Mouse (Mus musculus) heart, adult 9 months (tissue): ENCODE results near the gene Naa20.
"Not testable (repeated sequence)": the region's sequence is repeated elsewhere in the genome, so short reads cannot be mapped to it uniquely, and the experiment has no call there.

Experiments
- DNase-seq, 2 experiments: peaks; one replicate each; pipeline ENCODE4 v3.0.0; 2022; ENCODE audit warnings: low spot score in 2 of 2

Naa20 gene

DNA sequence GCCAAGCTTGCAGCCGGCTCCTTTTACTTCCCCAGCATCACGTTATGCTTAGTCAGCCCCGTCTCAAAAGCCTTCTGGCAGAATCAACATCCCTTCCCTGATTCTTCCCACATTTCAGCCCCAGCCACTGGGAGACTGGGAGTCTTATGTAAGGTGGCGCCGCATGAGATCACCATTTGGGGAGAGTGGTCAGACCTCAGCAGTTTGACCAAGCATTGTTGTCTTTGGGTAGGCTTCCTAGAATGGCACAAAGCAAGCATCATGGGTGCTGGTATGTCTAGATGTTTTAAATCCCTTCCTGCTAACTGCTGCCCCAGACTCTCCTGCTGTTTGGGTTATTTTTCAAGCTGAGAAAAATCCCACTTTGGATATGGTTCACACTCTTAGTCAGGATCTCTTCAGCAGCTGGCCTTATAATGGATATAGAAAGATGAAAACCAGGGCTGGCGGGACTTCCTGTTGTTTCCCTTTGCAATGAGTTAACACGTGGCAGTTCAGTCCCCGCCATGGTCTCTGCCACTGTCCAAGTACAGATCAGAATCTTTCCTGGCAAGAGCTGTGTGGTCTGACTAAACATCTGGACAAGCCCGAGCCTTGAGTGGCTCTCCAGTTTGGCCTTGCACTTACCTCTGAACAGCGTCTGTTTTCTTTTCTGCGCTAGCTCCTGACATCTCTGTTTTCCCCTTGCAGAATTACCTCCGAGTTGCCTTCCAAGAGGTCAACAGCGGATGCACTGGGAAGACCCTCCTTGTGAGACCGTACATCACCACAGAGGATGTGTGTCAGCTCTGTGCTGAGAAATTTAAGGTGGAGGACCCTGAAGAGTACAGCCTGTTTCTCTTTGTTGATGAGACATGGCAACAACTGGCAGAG, 16.8 kb upstream of the Naa20 start:
- peak; percentile 83 to 84 for DNase-seq

GRCm38 (mm10) chr2:145887937-145888765, 13.7 kb upstream of the Naa20 start:
- DNase-seq = peak; percentile 89 to 92

DNA sequence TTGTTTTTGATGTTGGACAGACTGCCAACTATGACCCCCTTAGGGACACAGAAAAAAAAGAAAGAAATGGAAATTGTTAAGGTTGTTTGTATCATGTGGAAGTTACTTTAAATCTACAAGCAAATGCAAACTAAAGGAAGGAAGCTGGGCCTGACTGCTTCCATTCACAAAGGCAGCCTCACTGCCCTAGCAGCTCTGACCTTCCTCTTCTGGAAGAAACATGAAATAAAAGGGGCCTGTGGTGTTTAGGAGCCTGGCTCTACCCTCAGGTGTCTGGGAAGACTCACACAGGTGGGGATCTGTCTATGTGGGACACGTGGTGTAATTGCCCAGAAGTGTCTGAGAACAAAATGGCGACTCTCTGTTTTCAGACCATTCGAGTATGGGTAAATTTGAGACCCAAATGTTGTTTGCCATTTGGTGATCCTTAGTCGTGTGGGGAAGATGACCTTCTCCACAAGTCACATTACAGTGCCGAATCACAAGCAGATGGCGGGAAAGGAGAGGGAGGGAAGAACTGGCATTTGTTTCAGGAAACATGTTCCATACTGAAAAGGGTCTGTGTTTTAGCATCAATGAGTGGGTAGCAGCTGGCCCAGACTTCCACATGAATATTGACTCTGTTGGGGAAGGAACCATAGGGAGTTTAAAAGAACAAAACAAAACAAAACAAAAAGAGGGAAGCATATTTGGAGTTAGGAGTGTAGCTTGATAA, 13.0 kb upstream of the Naa20 start:
- no peak for DNase-seq

DNA sequence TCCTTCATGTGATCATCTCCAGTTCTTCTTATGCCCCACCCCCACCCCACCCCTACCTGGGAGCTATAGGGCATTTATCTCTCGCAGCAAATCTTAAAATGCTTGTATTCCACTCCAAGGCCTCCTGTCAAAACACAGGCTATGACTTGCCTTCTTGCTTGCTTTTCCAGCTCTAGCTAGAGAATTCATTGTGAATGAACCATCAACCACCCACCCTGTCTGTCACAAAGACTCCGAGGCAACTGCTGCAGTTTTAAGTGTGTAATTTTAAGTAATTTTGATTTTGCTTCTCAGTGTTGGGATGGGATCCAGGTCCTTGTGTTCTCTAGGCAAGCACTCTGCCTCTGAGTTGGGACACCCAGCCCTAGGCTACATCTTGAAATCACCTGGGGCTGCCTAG, 11.3 kb upstream of the Naa20 start:
- no peak for DNase-seq

DNA sequence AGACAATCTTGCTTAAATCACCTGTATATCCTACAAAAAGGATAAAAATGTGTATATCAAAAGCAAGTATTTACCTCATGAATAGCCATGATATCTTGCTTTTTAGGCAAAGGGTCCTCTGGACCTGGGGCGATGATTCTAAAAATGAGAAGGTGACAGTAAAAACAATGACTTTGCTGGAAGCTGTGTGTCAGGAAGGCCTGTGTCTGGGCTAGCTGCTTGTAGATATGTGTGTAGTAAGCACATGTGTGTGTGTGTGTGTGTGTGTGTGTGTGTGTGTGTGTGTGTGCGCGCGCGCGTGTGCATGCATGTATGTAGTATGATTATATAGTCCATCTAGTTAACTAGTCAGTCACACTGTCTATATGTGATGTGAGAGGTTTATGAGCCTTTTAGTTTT, 8.1 kb upstream of the Naa20 start:
- no peak for DNase-seq

- DNase-seq = no peak
These were observed 3.8 kb upstream of the Naa20 start for GRCm38 (mm10) chr2:145898106-145898505.

DNA sequence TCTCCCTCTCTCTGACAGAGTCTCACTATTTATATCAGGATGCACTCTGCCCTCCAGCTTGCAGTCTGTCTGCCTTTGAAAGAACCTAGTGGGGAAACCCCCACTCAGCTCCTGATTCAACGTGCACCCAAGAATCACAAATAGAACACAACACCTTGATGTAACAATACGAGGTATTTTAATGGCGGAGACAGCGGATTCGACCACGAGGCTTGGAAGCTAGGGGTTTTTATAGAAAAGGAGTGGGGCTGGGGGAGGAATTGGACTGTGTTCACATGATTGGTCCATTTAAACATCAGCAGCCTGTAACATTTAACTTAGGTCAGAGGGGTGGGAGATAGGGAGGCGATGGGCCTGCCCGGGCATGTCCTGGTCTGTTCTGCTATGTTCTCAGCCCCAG, 1.6 kb upstream of the Naa20 start:
- DNase-seq = not testable (repeated sequence)

GRCm38 (mm10) chr2:145903061-145903901, 1.4 kb downstream of the Naa20 start:
- DNase-seq = peak; percentile 84 to 89

GRCm38 (mm10) chr2:145903983-145904616, 2.2 kb downstream of the Naa20 start:
- no peak for DNase-seq

GRCm38 (mm10) chr2:145905156-145905555, 3.3 kb downstream of the Naa20 start:
- no peak for DNase-seq

GRCm38 (mm10) chr2:145905884-145906283, 4.0 kb downstream of the Naa20 start:
- DNase-seq = not testable (repeated sequence)

DNA sequence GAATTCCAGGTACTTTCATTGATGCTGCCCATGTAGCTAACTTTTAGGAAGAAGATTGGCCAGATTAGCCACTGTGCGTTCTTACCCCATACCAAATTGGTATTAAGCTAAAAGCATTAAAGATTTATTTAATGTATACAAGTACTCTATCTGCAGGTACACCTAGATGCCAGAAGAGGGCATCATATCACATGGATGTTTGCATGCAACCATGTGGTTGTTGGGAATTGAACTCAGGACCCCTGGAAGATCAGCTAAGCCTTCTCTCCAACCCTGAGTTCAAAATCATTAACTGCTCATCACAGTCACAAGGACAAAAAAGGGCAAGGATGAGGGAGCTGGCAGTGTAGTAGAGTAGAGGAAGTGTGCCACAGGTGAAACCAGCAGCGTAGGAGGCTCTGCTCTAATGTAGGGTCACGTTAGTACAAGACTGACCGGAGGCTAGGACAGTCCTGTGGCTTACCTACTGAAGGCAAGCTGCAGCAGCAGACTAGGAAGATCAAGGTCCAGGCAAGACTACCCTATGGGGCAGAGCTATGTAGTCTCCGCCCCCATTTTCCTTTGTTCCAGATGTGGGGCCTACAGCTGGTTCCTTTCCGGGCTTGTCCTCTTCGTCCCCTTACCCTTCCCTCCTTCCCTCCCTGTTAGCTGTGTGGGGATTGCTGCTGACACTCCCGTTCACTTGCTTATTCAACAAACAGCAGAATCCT, 19.2 kb downstream of the Naa20 start:
- DNase-seq = no peak

DNA sequence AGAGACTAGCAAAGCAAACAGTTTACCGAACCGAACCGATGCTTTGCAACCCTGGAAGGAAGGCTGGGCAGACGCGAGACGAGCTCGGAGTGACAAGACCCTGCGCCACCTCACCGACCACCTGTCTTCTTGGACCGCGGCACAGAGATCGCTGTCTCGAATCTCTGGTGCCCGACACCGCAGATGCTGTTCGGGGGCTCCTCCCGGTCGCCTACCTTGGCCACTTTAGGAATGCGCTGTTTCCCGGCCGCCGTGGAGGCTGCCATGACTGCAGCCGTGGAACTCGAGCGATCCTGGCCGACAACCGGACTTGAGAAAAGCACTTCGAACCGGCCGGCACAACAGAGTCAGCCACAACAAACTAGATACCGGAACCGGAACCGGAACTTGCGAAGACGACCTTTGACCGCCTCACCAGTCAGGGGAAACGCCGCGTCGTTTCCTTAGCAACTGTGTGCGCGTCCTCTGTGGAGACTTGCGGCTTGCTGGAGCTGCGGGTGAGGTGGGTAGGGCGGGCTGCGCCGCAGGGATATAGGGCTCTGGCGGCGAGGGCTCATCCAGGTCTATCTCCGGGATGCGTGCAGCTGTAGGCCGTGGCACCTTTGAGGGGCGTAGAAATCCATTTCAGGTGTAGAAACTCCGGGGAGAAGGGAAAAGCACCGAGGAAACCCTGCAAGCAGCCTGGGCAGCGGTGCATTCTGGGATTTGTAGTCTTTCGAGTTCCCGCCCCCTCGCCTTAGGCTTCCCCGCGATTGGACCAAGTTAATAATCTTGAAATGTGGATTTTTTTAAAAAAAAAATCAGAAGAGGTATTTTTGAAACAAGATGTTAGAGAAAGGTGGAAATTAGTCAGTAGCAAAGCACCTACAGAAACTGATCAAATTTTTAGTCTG, 32.7 kb downstream of the Naa20 start, which contains the start of the genes Cfap61 and Crnkl1:
Gene Cfap61, plus strand, starts transcription at position 446 of the 893 bp plus-strand sequence.
Gene Crnkl1, minus strand, starts transcription at position 676 of the 893 bp plus-strand sequence.
- DNase-seq = peak; percentile 92 to 95

DNA sequence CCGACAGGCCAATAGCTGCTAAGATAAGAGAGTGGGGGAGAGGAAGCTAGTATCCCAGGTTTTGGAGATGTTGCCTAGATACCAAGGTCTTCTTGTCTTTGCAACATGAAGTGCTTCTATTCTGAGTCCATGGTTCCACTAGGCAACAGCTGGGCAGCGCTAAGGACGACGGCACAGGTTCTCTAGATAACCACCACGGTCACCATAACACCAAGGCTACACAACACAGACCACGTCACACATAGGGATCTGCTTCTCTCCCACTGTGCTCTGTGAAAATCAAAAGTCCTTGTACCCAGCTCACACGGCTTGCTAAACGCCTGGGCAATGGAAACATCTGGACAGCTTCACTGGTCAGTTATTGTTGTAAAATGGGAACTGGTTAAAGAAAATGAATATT, 35.1 kb downstream of the Naa20 start:
- DNase-seq = peak; percentile 67 to 77

- no peak for DNase-seq
These were observed 39.5 kb downstream of the Naa20 start for GRCm38 (mm10) chr2:145941403-145941802.

- DNase-seq = no peak
These were observed 42.4 kb downstream of the Naa20 start for GRCm38 (mm10) chr2:145944286-145944685.

DNA sequence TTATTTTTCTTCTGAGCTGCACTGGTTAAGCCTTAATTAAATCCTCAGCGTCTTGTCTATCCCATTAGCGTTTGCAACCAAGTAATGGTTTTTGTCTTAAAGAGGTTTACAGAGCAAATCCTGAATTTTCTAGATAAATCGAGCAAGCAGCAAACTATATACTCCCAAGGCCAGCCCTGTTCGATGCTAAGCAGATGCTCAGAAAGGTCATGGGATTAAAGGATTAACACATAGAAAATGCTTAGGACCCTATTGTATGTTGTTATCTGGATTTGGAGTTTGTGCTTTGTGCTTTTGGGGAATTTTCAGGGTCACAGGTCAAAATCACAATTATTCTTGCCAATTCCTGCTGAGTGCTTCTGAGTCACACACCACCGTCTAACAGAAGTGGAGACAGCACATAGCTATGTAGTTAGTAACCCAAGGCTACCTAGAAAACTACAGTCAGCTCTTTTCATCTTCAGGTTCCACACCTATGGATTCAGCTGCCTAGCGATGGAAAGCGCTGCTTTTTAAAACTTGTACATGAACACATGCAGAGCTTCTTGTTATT, 46.6 kb downstream of the Naa20 start:
- DNase-seq = no peak

- no peak for DNase-seq
These were observed 47.7 kb downstream of the Naa20 start for GRCm38 (mm10) chr2:145949475-145950068.
